In genomic region chr17:36145111-36145860, GRCm38 (mm10) we compare ENCODE assay signal across 8 mouse cellular contexts. TPM values are rescaled to one million over a fixed set of nuclear protein-coding genes. Genes with fewer than 3 reads are reported as not detected.
DNase-seq lines count a peak whose midpoint lies in the region; ATAC-seq lines count a peak whose summit lies in the region.

No protein-coding gene starts in this region.

- intact Hi-C loops in left cerebral cortex, postnatal 4 days (cut with DNase I) = no loop called here

- H3K4me1 ChIP-seq in neural tube, embryonic 11.5 days (ENCODE audit: control insufficient read depth, insufficient read depth, low read length) = no peaks in the 10 kb centered on the region
- peaks cover 10% of the 10 kb centered on the region for H3K4me1 ChIP-seq in hindbrain, embryonic 13.5 days (replicated peaks)
- peaks cover 4% of the 10 kb centered on the region; the same call in 1 of the 2 replicates for H3K4me1 ChIP-seq in megakaryocyte, embryonic 14.5 days

- H3K4me3 ChIP-seq in neural tube, embryonic 11.5 days (ENCODE audit: low read depth, low read length) = peak overlapping the region; percentile 11
- H3K4me3 ChIP-seq in hindbrain, embryonic 13.5 days = peak overlapping the region; percentile 37
- peak overlapping the region; percentile 88 for H3K4me3 ChIP-seq in megakaryocyte, embryonic 14.5 days (replicated peaks)

- no peak for ATAC-seq in neural tube, embryonic 11.5 days (ENCODE audit: insufficient read depth, low FRiP score, low TSS enrichment)
- ATAC-seq in hindbrain, embryonic 13.5 days (ENCODE audit: low FRiP score) = peak; percentile 73; the same call in 1 of the 2 replicates

- no peak overlapping the region for H3K27ac ChIP-seq in neural tube, embryonic 11.5 days (ENCODE audit: low read depth, low read length)
- no peak overlapping the region for H3K27ac ChIP-seq in hindbrain, embryonic 13.5 days

- 2% methylated on average over 77 of the region's 78 CpGs for WGBS in neural tube, embryonic 11.5 days
- WGBS in hindbrain, embryonic 13.5 days = 2% methylated on average over 78 of the region's 78 CpGs

- no peak overlapping the region for H3K9ac ChIP-seq in neural tube, embryonic 11.5 days (ENCODE audit: low read length)
- no peak overlapping the region; the same call in none of the 2 replicates for H3K9ac ChIP-seq in hindbrain, embryonic 13.5 days

- H3K27me3 ChIP-seq in neural tube, embryonic 11.5 days (ENCODE audit: control insufficient read depth, insufficient read depth, low read length) = peaks cover 37% of the 10 kb centered on the region
- peaks cover 76% of the 10 kb centered on the region for H3K27me3 ChIP-seq in hindbrain, embryonic 13.5 days
- peaks cover 21% of the 10 kb centered on the region for H3K27me3 ChIP-seq in megakaryocyte, embryonic 14.5 days (replicated peaks)

- H3K9me3 ChIP-seq in neural tube, embryonic 11.5 days (ENCODE audit: control insufficient read depth, low read length) = no peaks in the 10 kb centered on the region
- H3K9me3 ChIP-seq in hindbrain, embryonic 13.5 days = no peaks in the 10 kb centered on the region
- no peaks in the 10 kb centered on the region for H3K9me3 ChIP-seq in megakaryocyte, embryonic 14.5 days

- no peaks in the 10 kb centered on the region for H3K36me3 ChIP-seq in neural tube, embryonic 11.5 days (ENCODE audit: control insufficient read depth, insufficient read depth, low read length)
- no peaks in the 10 kb centered on the region for H3K36me3 ChIP-seq in hindbrain, embryonic 13.5 days
- H3K36me3 ChIP-seq in megakaryocyte, embryonic 14.5 days (replicated peaks; ENCODE audit: low read length) = no peaks in the 10 kb centered on the region

- peak overlapping the region; percentile 34 for H3K4me2 ChIP-seq in neural tube, embryonic 11.5 days (ENCODE audit: low read depth)
- H3K4me2 ChIP-seq in hindbrain, embryonic 13.5 days = peak overlapping the region; percentile 57

- DNase-seq in neural tube, embryonic 11.5 days (ENCODE audit: low spot score) = no peak
- no peak for DNase-seq in neural tube, embryonic 10.5 days (ENCODE audit: extremely low spot score, low spot score)
- peak; percentile 22 for DNase-seq in embryo, embryonic 9.5 days (ENCODE audit: extremely low spot score)
- peak; percentile 41 for DNase-seq in thymus, postnatal 0 days (ENCODE audit: low spot score)
- DNase-seq in left cerebral cortex, postnatal 4 days = no peak
- no peak for DNase-seq in cerebellum, postnatal 4 days (ENCODE audit: low spot score in 2 of 2)

RNA-seq across cellular contexts. Expression of gene Gm7030, which starts 16.1 kb away (rescaled TPM):
- polyA plus RNA-seq in neural tube, embryonic 11.5 days (2014; fragmentation: Nextera tagmentation; extraction: Ambion mirVana) = not detected in 2 replicates
- polyA plus RNA-seq in hindbrain, embryonic 13.5 days (2015; fragmentation: Nextera tagmentation; extraction: Ambion mirVana) = not detected in 2 replicates
- polyA plus RNA-seq in megakaryocyte, embryonic 14.5 days (2012; ENCODE audit: insufficient read depth, low replicate concordance) = 0.46 TPM in 1 of 2 replicates, not detected in the other
- polyA plus RNA-seq in thymus, postnatal 0 days (2015; fragmentation: Nextera tagmentation; extraction: Ambion mirVana) = 0.45 and 0.99 TPM in 2 replicates
- total RNA-seq in left cerebral cortex, postnatal 4 days (2021) = not detected

RNA-seq across cellular contexts. Expression of gene Gm8909, which starts 23.1 kb away (rescaled TPM):
- polyA plus RNA-seq in neural tube, embryonic 11.5 days (2014; fragmentation: Nextera tagmentation; extraction: Ambion mirVana) = not detected in 2 replicates
- polyA plus RNA-seq in hindbrain, embryonic 13.5 days (2015; fragmentation: Nextera tagmentation; extraction: Ambion mirVana) = not detected in 2 replicates
- polyA plus RNA-seq in megakaryocyte, embryonic 14.5 days (2012; ENCODE audit: insufficient read depth, low replicate concordance) = not detected in 2 replicates
- 13.7 and 15.3 TPM in 2 replicates for polyA plus RNA-seq in thymus, postnatal 0 days (2015; fragmentation: Nextera tagmentation; extraction: Ambion mirVana)
- not detected for total RNA-seq in left cerebral cortex, postnatal 4 days (2021)

RNA-seq across cellular contexts. Expression of gene Gm19684, which starts 23.8 kb away (rescaled TPM):
- polyA plus RNA-seq in neural tube, embryonic 11.5 days (2014; fragmentation: Nextera tagmentation; extraction: Ambion mirVana) = not detected in 2 replicates
- not detected in 2 replicates for polyA plus RNA-seq in hindbrain, embryonic 13.5 days (2015; fragmentation: Nextera tagmentation; extraction: Ambion mirVana)
- 0.29 TPM in 1 of 2 replicates, not detected in the other for polyA plus RNA-seq in megakaryocyte, embryonic 14.5 days (2012; ENCODE audit: insufficient read depth, low replicate concordance)
- 0.48 and 0.57 TPM in 2 replicates for polyA plus RNA-seq in thymus, postnatal 0 days (2015; fragmentation: Nextera tagmentation; extraction: Ambion mirVana)
- total RNA-seq in left cerebral cortex, postnatal 4 days (2021) = not detected

RNA-seq across cellular contexts. Expression of gene H2-T3, which starts 44.8 kb away (rescaled TPM):
- polyA plus RNA-seq in neural tube, embryonic 11.5 days (2014; fragmentation: Nextera tagmentation; extraction: Ambion mirVana) = not detected in 2 replicates
- polyA plus RNA-seq in hindbrain, embryonic 13.5 days (2015; fragmentation: Nextera tagmentation; extraction: Ambion mirVana) = not detected in 2 replicates
- polyA plus RNA-seq in megakaryocyte, embryonic 14.5 days (2012; ENCODE audit: insufficient read depth, low replicate concordance) = not detected in 2 replicates
- 1.9 and 2.7 TPM in 2 replicates for polyA plus RNA-seq in thymus, postnatal 0 days (2015; fragmentation: Nextera tagmentation; extraction: Ambion mirVana)
- not detected for total RNA-seq in left cerebral cortex, postnatal 4 days (2021)

Comparison
In these comparisons a context has a peak if more than half of its experiments do, and no peak if none do; other contexts are left out.
1. DNase-seq: peak in embryo, embryonic 9.5 days (single experiment) and thymus, postnatal 0 days (single experiment); none in neural tube, embryonic 11.5 days (single experiment), neural tube, embryonic 10.5 days (single experiment), left cerebral cortex, postnatal 4 days (single experiment) and cerebellum, postnatal 4 days (0 of 2).
2. H3K4me3 ChIP-seq: peak in every context shown above with its lines; median percentile 88 in megakaryocyte, embryonic 14.5 days; 37 in hindbrain, embryonic 13.5 days; 11 in neural tube, embryonic 11.5 days.
3. RNA of gene Gm8909, which starts 23.1 kb away (polyA plus RNA-seq): 13.7 to 15.3 TPM in thymus, postnatal 0 days; not detected in neural tube, embryonic 11.5 days, not detected in hindbrain, embryonic 13.5 days and not detected in megakaryocyte, embryonic 14.5 days; every median in the first group is over 10 times any median in the second.